Mouse (Mus musculus): ENCODE data around the gene Tmem267.
"Not testable (repeated sequence)": the region's sequence is repeated elsewhere in the genome, so short reads cannot be mapped to it uniquely, and the experiment has no call there.

DNA sequence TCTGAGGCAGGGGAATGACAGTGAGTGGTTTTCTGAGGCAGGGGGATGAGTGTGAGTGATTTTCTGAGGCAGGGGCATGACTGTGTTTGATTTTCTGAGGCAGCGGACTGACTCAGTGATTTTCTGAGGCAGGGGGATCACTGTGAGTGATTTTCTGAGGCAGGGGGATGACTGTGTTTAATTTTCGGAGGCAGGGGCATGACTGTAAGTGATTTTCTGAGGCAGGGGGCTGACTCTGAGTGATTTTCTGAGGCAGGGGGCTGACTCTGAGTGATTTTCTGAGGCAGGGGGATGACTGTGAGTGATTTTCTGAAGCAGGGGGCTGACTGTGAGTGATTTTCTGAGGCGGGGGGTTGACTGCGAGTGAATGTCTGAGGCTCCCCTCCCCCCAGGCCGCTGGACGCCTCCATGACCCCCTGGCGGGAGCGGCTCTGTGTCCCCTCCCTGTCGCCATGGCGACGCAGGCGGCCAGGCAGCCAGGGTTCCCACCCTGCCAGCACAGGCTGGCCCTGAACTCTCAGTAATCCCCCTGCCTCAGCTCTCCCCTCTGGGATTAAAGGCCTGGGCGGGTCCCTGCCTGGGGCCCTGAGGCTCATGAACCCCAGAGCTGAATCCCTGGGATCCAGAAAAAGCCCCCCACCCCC lies 115.0 kb downstream of the Tmem267 start:
- not testable (repeated sequence) for TF ChIP-seq GATA1, TAL1 (IDR thresholded peaks at IDR 0.05; ENCODE audit: low read length)
